Mouse (Mus musculus): ENCODE data around the gene Mybphl. TPM values are rescaled to one million over a fixed set of nuclear protein-coding genes. Genes with fewer than 3 reads are reported as not detected.

Gene Mybphl
- polyA plus RNA-seq (2015; fragmentation: Nextera tagmentation; extraction: Ambion mirVana), result 0.23 and 0.29 TPM in 2 replicates

- DNase-seq (ENCODE audit: low spot score), result no peak
These were observed at the start of gene Mybphl for GRCm38 (mm10) chr3:108364270-108364995. TSS of gene Mybphl (plus strand) at chr3:108364911.

GRCm38 (mm10) chr3:108318517-108318916 is 46.2 kb upstream of the Mybphl start:
- no peak for DNase-seq (ENCODE audit: low spot score)

GRCm38 (mm10) chr3:108321671-108322070 is 43.0 kb upstream of the Mybphl start:
- no peak for DNase-seq (ENCODE audit: low spot score)

GRCm38 (mm10) chr3:108322136-108322535 is 42.6 kb upstream of the Mybphl start:
- DNase-seq (ENCODE audit: low spot score), result no peak

- no peak for DNase-seq (ENCODE audit: low spot score)
These were observed 41.7 kb upstream of the Mybphl start for GRCm38 (mm10) chr3:108322962-108323361.

- DNase-seq (ENCODE audit: low spot score), result no peak
These were observed 39.9 kb upstream of the Mybphl start for GRCm38 (mm10) chr3:108324837-108325236.

GRCm38 (mm10) chr3:108325521-108325920 is 39.2 kb upstream of the Mybphl start:
- DNase-seq (ENCODE audit: low spot score), result no peak

- no peak for DNase-seq (ENCODE audit: low spot score)
These were observed 37.4 kb upstream of the Mybphl start for GRCm38 (mm10) chr3:108327275-108327674.

- DNase-seq (ENCODE audit: low spot score), result no peak
These were observed 36.8 kb upstream of the Mybphl start for GRCm38 (mm10) chr3:108327916-108328315.

GRCm38 (mm10) chr3:108328441-108328841 is 36.3 kb upstream of the Mybphl start:
- no peak for DNase-seq (ENCODE audit: low spot score)

- DNase-seq (ENCODE audit: low spot score), result no peak
These were observed 33.9 kb upstream of the Mybphl start for GRCm38 (mm10) chr3:108330812-108331211.

- no peak for DNase-seq (ENCODE audit: low spot score)
These were observed 27.8 kb upstream of the Mybphl start for GRCm38 (mm10) chr3:108336878-108337277.

- no peak for DNase-seq (ENCODE audit: low spot score)
These were observed 23.7 kb upstream of the Mybphl start for GRCm38 (mm10) chr3:108341040-108341439.

GRCm38 (mm10) chr3:108342185-108342584 is 22.5 kb upstream of the Mybphl start:
- no peak for DNase-seq (ENCODE audit: low spot score)

GRCm38 (mm10) chr3:108345855-108346254 is 18.9 kb upstream of the Mybphl start:
- DNase-seq (ENCODE audit: low spot score), result no peak

- no peak for DNase-seq (ENCODE audit: low spot score)
These were observed 16.3 kb upstream of the Mybphl start for GRCm38 (mm10) chr3:108348376-108348775.

- no peak for DNase-seq (ENCODE audit: low spot score)
These were observed 9.5 kb upstream of the Mybphl start for GRCm38 (mm10) chr3:108355245-108355644.

- DNase-seq (ENCODE audit: low spot score), result no peak
These were observed 7.7 kb upstream of the Mybphl start for GRCm38 (mm10) chr3:108357051-108357450.

GRCm38 (mm10) chr3:108358445-108358844 is 6.3 kb upstream of the Mybphl start:
- DNase-seq (ENCODE audit: low spot score), result no peak

GRCm38 (mm10) chr3:108360894-108361293 is 3.8 kb upstream of the Mybphl start:
- peak; percentile 16 for DNase-seq (ENCODE audit: low spot score)

GRCm38 (mm10) chr3:108363626-108364025 is 1.1 kb upstream of the Mybphl start:
- no peak for DNase-seq (ENCODE audit: low spot score)

- no peak for DNase-seq (ENCODE audit: low spot score)
These were observed 2.5 kb downstream of the Mybphl start for GRCm38 (mm10) chr3:108367173-108367572.

GRCm38 (mm10) chr3:108367828-108368227 is 3.1 kb downstream of the Mybphl start:
- DNase-seq (ENCODE audit: low spot score), result no peak

All from thymus, postnatal 0 days (tissue).